Mouse (Mus musculus): ENCODE measurements around the gene Tyw3.

DNA sequence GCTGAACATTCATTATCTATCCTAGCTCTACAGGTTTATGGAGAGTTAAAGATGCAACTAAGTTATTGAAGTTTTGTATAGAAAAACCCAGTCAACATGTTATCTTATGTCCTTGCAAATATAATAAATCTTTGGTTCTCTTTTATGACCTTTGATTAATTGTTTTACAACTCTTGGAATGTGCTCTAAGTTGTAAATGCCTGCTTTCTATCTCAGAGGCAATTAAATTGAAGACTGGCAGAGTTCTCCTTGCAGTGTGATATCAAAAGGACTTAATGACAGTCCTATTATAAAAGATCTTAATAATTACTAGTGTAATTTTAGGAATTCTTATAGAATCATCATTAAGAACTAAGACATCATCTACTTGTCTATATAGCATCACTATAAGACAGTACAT is 5.2 kb upstream of the Tyw3 start:
- TF ChIP-seq POLR2A (IDR thresholded peaks at IDR 0.05; ENCODE audit: insufficient read length, low read depth) (no peak), E2F4 (IDR thresholded peaks at IDR 0.05; ENCODE audit: insufficient read depth) (no peak), REST (IDR thresholded peaks at IDR 0.05; ENCODE audit: insufficient read depth, insufficient read length) (no peak), USF1 (IDR thresholded peaks at IDR 0.05; ENCODE audit: low read depth) (no peak), POLR2AphosphoS2 (IDR thresholded peaks at IDR 0.05; ENCODE audit: insufficient read length, low read depth) (no peak), MAX (IDR thresholded peaks at IDR 0.05; ENCODE audit: low read depth) (no peak), MYOG (IDR thresholded peaks at IDR 0.05; ENCODE audit: control insufficient read depth in 1 of 3, insufficient read depth in 1 of 3, insufficient read length in 2 of 3, low read depth in 2 of 3) (no peak), MYOD1 (IDR thresholded peaks at IDR 0.05; ENCODE audit: control insufficient read depth in 1 of 3, insufficient read length in 2 of 3, low read depth in 2 of 3) (no peak), CEBPB (IDR thresholded peaks at IDR 0.05; ENCODE audit: insufficient read depth, poor library complexity, severe bottlenecking) (no peak), TCF3 (IDR thresholded peaks at IDR 0.05; ENCODE audit: insufficient read length, low read depth) (no peak)

Data from myocyte (in vitro differentiated cells).